Mouse (Mus musculus): ENCODE results near the gene Txn2. TPM values are rescaled to one million over a fixed set of nuclear protein-coding genes. Genes with fewer than 3 reads are reported as not detected.

The Txn2 gene
- polyA plus RNA-seq (2021; fragmentation: Nextera tagmentation): 296 and 339 TPM in 2 replicates
- long read RNA-seq, experiment 1, transcript Txn2-201 (4 exons, 1,298 nt): major isoform, 528 of 556 reads
- long read RNA-seq, experiment 1, transcript Txn2-204 (3 exons, 2,049 nt): minor isoform, 10 of 556 reads
- long read RNA-seq, experiment 1, partial matches to known transcripts: 1 of 556 reads
- long read RNA-seq, experiment 1, other reads (novel, unspliced or antisense): 17 of 556 reads
- long read RNA-seq, experiment 2, transcript Txn2-204 (3 exons, 2,049 nt): minor isoform, 13 of 409 reads
- long read RNA-seq, experiment 2, transcript Txn2-201 (4 exons, 1,298 nt): major isoform, 366 of 409 reads
- long read RNA-seq, experiment 2, partial matches to known transcripts: 10 of 409 reads
- long read RNA-seq, experiment 2, other reads (novel, unspliced or antisense): 20 of 409 reads

GRCm38 (mm10) chr15:77928673-77929331, at the start of gene Txn2:
TSS of gene Txn2 (minus strand) at chr15:77929006.

GRCm38 (mm10) chr15:77970470-77971292, 41.9 kb upstream of the Txn2 start, which contains the start of gene Eif3d:
TSS of gene Eif3d (minus strand) at chr15:77970813.

GRCm38 (mm10) chr15:77956404-77956901, 27.6 kb upstream of the Txn2 start, which contains the start of gene Foxred2:
TSS of gene Foxred2 (minus strand) at chr15:77956722.

Other genes with a start within 250 kb of the Txn2 start
- 0.20 TPM in 1 of 2 replicates, not detected in the other for gene Apol7e, start 230.1 kb downstream of the Txn2 start, polyA plus RNA-seq (2021; fragmentation: Nextera tagmentation)
- 0.38 and 0.69 TPM in 2 replicates for gene Apol9b, start 200.0 kb downstream of the Txn2 start, polyA plus RNA-seq (2021; fragmentation: Nextera tagmentation)
- gene Apol8, start 172.0 kb downstream of the Txn2 start, polyA plus RNA-seq (2021; fragmentation: Nextera tagmentation): 1.2 and 2.6 TPM in 2 replicates
- gene Myh9, start 86.8 kb downstream of the Txn2 start, polyA plus RNA-seq (2021; fragmentation: Nextera tagmentation): 6.5 and 6.6 TPM in 2 replicates
- gene Foxred2, start 27.7 kb upstream of the Txn2 start, polyA plus RNA-seq (2021; fragmentation: Nextera tagmentation): 5.6 and 5.8 TPM in 2 replicates
- 81.5 and 95.3 TPM in 2 replicates for gene Eif3d, start 41.8 kb upstream of the Txn2 start, polyA plus RNA-seq (2021; fragmentation: Nextera tagmentation)
- gene Cacng2, start 191.0 kb upstream of the Txn2 start, polyA plus RNA-seq (2021; fragmentation: Nextera tagmentation): 11.7 and 13.5 TPM in 2 replicates
- 50.6 and 63.3 TPM in 2 replicates for gene Ift27, start 245.1 kb upstream of the Txn2 start, polyA plus RNA-seq (2021; fragmentation: Nextera tagmentation)